Mouse (Mus musculus) midbrain, embryonic 12.5 days (tissue): ENCODE results near the gene Acot7. TPM values are rescaled to one million over a fixed set of nuclear protein-coding genes. Genes with fewer than 3 reads are reported as not detected.

Source experiments
- ATAC-seq: fragments of 200-750 bp; cut with Nextera tagmentation; 2 replicates; pipeline ENCODE4 v1.8.0; 2017; ENCODE audit warnings: low read depth, moderate TSS enrichment, moderate library complexity; ENCODE audit not compliant: low FRiP score
- H3K27ac ChIP-seq: fragments of 300-500 bp; sonication (generic); replicated peaks from 2 replicates; pipeline ENCODE4 v1.5.1; 2016; ENCODE audit warnings: mild to moderate bottlenecking
- H3K27me3 ChIP-seq: fragments of 300-500 bp; sonication (generic); 2 replicates; pipeline ENCODE4 v1.6.1; 2016; ENCODE audit warnings: mild to moderate bottlenecking
- H3K36me3 ChIP-seq: fragments of 300-500 bp; sonication (generic); 2 replicates; pipeline ENCODE4 v1.6.1; 2016
- H3K4me1 ChIP-seq: fragments of 300-500 bp; sonication (generic); 2 replicates; pipeline ENCODE4 v1.6.1; 2016
- H3K4me2 ChIP-seq: fragments of 300-500 bp; sonication (generic); replicated peaks from 2 replicates; pipeline ENCODE4 v1.6.1; 2016; ENCODE audit warnings: mild to moderate bottlenecking, moderate library complexity
- H3K4me3 ChIP-seq: fragments of 300-500 bp; sonication (generic); 2 replicates; pipeline ENCODE4 v1.5.1; 2016; ENCODE audit warnings: mild to moderate bottlenecking
- H3K9ac ChIP-seq: fragments of 300-500 bp; sonication (generic); replicated peaks from 2 replicates; pipeline ENCODE4 v1.6.1; 2016; ENCODE audit warnings: mild to moderate bottlenecking, moderate library complexity
- H3K9me3 ChIP-seq: fragments of 300-500 bp; sonication (generic); 2 replicates; pipeline ENCODE4 v1.6.1; 2016; ENCODE audit warnings: mild to moderate bottlenecking
- WGBS: fragments of 180-500 bp; shearing (Covaris S2); methylation state at CpG from one replicate; pipeline ENCODE4 v1.1.7; 2016; 5-methylcytosine and 5-hydroxymethylcytosine counted together
- polyA plus RNA-seq: library from polyadenylated mRNA; unstranded; fragments of >200 nt; fragmentation: Nextera tagmentation; extraction: Ambion mirVana; gene quantifications from 2 replicates; pipeline ENCODE4 v1.2.1, GENCODE M21; 2016

Acot7 gene
- polyA plus RNA-seq, 1 experiment from 2014 or later, result 104 TPM

- no peak overlapping the region for H3K4me3 ChIP-seq
- no peak overlapping the region for H3K4me2 ChIP-seq
- no peak overlapping the region for H3K27ac ChIP-seq
- WGBS, result 87% methylated on average over 6 of the region's 6 CpGs
- H3K4me1 ChIP-seq, result no peaks in the 10 kb centered on the region
- H3K9me3 ChIP-seq, result no peaks in the 10 kb centered on the region
- H3K27me3 ChIP-seq, result peaks cover 55% of the 10 kb centered on the region
- no peak for ATAC-seq
- no peak overlapping the region for H3K9ac ChIP-seq
- H3K36me3 ChIP-seq, result no peaks in the 10 kb centered on the region
Observed at GRCm38 (mm10) chr4:152171543-152171942, 6.4 kb upstream of the Acot7 start.

- H3K4me2 ChIP-seq, result no peak overlapping the region
- H3K4me3 ChIP-seq, result no peak overlapping the region
- H3K27me3 ChIP-seq, result peaks cover 60% of the 10 kb centered on the region
- H3K27ac ChIP-seq, result no peak overlapping the region
- no peak overlapping the region for H3K9ac ChIP-seq
- H3K36me3 ChIP-seq, result no peaks in the 10 kb centered on the region
- H3K4me1 ChIP-seq, result no peaks in the 10 kb centered on the region
- under 1% methylated on average over 5 of the region's 5 CpGs for whole genome bisulfite sequencing
- no peak for ATAC-seq
- H3K9me3 ChIP-seq, result no peaks in the 10 kb centered on the region
Observed at GRCm38 (mm10) chr4:152173041-152173440, 4.9 kb upstream of the Acot7 start.

- Histone ChIP-seq H3K27ac (no peak overlapping the region), H3K36me3 (no peaks in the 10 kb centered on the region), H3K4me3 (no peak overlapping the region), H3K27me3 (peaks cover 60% of the 10 kb centered on the region), H3K4me2 (no peak overlapping the region), H3K9ac (no peak overlapping the region), H3K4me1 (peaks cover 5% of the 10 kb centered on the region), H3K9me3 (no peaks in the 10 kb centered on the region)
- WGBS, result 86% methylated on average over 9 of the region's 9 CpGs
- ATAC-seq, result no peak
Observed at GRCm38 (mm10) chr4:152173956-152174355, 4.0 kb upstream of the Acot7 start.

- H3K4me1 ChIP-seq, result peaks cover 12% of the 10 kb centered on the region
- no peak for ATAC-seq
- no peak overlapping the region for H3K4me2 ChIP-seq
- 68% methylated on average over 3 of the region's 3 CpGs for WGBS
- no peak overlapping the region for H3K4me3 ChIP-seq
- no peak overlapping the region for H3K27ac ChIP-seq
- H3K36me3 ChIP-seq, result no peaks in the 10 kb centered on the region
- H3K9me3 ChIP-seq, result no peaks in the 10 kb centered on the region
- H3K9ac ChIP-seq, result no peak overlapping the region
- peaks cover 66% of the 10 kb centered on the region for H3K27me3 ChIP-seq
Observed at GRCm38 (mm10) chr4:152176638-152177037, 1.3 kb upstream of the Acot7 start.

- no peak overlapping the region for H3K27ac ChIP-seq
- H3K4me1 ChIP-seq, result peaks cover 12% of the 10 kb centered on the region
- peak overlapping the region; percentile 63 for H3K4me3 ChIP-seq
- H3K9ac ChIP-seq, result peak overlapping the region; percentile 76
- WGBS, result 66% methylated on average over 6 of the region's 6 CpGs
- H3K27me3 ChIP-seq, result peaks cover 66% of the 10 kb centered on the region
- H3K9me3 ChIP-seq, result no peaks in the 10 kb centered on the region
- ATAC-seq, result no peak
- H3K36me3 ChIP-seq, result no peaks in the 10 kb centered on the region
- peak overlapping the region; percentile 83 for H3K4me2 ChIP-seq
Observed at GRCm38 (mm10) chr4:152177174-152177536, 779 bp upstream of the Acot7 start.

- ATAC-seq, result peak; percentile 78
- peak overlapping the region; percentile 63 for H3K4me3 ChIP-seq
- WGBS, result under 1% methylated on average over 35 of the region's 35 CpGs
- peak overlapping the region; percentile 54 for H3K27ac ChIP-seq
- peaks cover 4% of the 10 kb centered on the region; the same call in 1 of the 2 replicates for H3K36me3 ChIP-seq
- H3K27me3 ChIP-seq, result peaks cover 58% of the 10 kb centered on the region
- no peaks in the 10 kb centered on the region for H3K9me3 ChIP-seq
- H3K9ac ChIP-seq, result peak overlapping the region; percentile 76
- H3K4me1 ChIP-seq, result peaks cover 12% of the 10 kb centered on the region
- H3K4me2 ChIP-seq, result peak overlapping the region; percentile 83
Observed at GRCm38 (mm10) chr4:152178344-152178864, 470 bp downstream of the Acot7 start.

GRCm38 (mm10) chr4:152178916-152179705 is 1.2 kb downstream of the Acot7 start:
- 30% methylated on average over 16 of the region's 16 CpGs for WGBS
- H3K27me3 ChIP-seq, result peaks cover 50% of the 10 kb centered on the region

GRCm38 (mm10) chr4:152179946-152180660 is 2.2 kb downstream of the Acot7 start:
- Histone ChIP-seq H3K9ac (peak overlapping the region; percentile 11; the same call in 1 of the 2 replicates), H3K4me3 (no peak overlapping the region), H3K4me2 (peak overlapping the region; percentile 83), H3K36me3 (peaks cover 4% of the 10 kb centered on the region; the same call in 1 of the 2 replicates), H3K27ac (no peak overlapping the region), H3K4me1 (peaks cover 15% of the 10 kb centered on the region), H3K27me3 (peaks cover 41% of the 10 kb centered on the region), H3K9me3 (no peaks in the 10 kb centered on the region)
- 90% methylated on average over 16 of the region's 16 CpGs for WGBS
- ATAC-seq, result no peak

More at GRCm38 (mm10) chr4:152178916-152179705, 1.2 kb downstream of the Acot7 start:
- H3K4me1 ChIP-seq, result peaks cover 12% of the 10 kb centered on the region
- H3K4me3 ChIP-seq, result peak overlapping the region; percentile 63
- 0 out of 2 replicates have a peak overlapping the region, but pooled peaks have one; percentile 54 for H3K27ac ChIP-seq
- ATAC-seq, result no peak
- H3K9me3 ChIP-seq, result no peaks in the 10 kb centered on the region
- peaks cover 4% of the 10 kb centered on the region; the same call in 1 of the 2 replicates for H3K36me3 ChIP-seq
- peak overlapping the region; percentile 83 for H3K4me2 ChIP-seq
- H3K9ac ChIP-seq, result peak overlapping the region; percentile 76

- Histone ChIP-seq H3K9ac (no peak overlapping the region), H3K4me2 (no peak overlapping the region), H3K9me3 (no peaks in the 10 kb centered on the region), H3K4me1 (peaks cover 36% of the 10 kb centered on the region), H3K36me3 (peaks cover 4% of the 10 kb centered on the region; the same call in 1 of the 2 replicates), H3K27ac (no peak overlapping the region), H3K4me3 (no peak overlapping the region), H3K27me3 (peaks cover 23% of the 10 kb centered on the region)
- ATAC-seq, result no peak
- WGBS, result 90% methylated on average over 10 of the region's 10 CpGs
Observed at GRCm38 (mm10) chr4:152182205-152182604, 4.3 kb downstream of the Acot7 start.

- Histone ChIP-seq H3K9me3 (no peaks in the 10 kb centered on the region), H3K36me3 (peaks cover 4% of the 10 kb centered on the region; the same call in 1 of the 2 replicates), H3K4me3 (no peak overlapping the region), H3K9ac (no peak overlapping the region), H3K27ac (no peak overlapping the region), H3K27me3 (peaks cover 16% of the 10 kb centered on the region), H3K4me1 (peaks cover 26% of the 10 kb centered on the region), H3K4me2 (no peak overlapping the region)
- WGBS, result 71% methylated on average over 7 of the region's 7 CpGs
- no peak for ATAC-seq
Observed at GRCm38 (mm10) chr4:152184353-152185035, 6.6 kb downstream of the Acot7 start.

GRCm38 (mm10) chr4:152185137-152185509 is 7.2 kb downstream of the Acot7 start:
- Histone ChIP-seq H3K27ac (peak overlapping the region; percentile 58), H3K9me3 (no peaks in the 10 kb centered on the region), H3K4me3 (no peak overlapping the region)

More at GRCm38 (mm10) chr4:152185137-152185509, 7.2 kb downstream of the Acot7 start:
- ATAC-seq, result peak; percentile 48
- Histone ChIP-seq H3K27me3 (peaks cover 10% of the 10 kb centered on the region; the same call in 1 of the 2 replicates), H3K4me1 (peaks cover 29% of the 10 kb centered on the region), H3K4me2 (peak overlapping the region; percentile 39), H3K36me3 (peaks cover 4% of the 10 kb centered on the region; the same call in 1 of the 2 replicates), H3K9ac (peak overlapping the region; percentile 24; the same call in 1 of the 2 replicates)
- 3% methylated on average over 3 of the region's 3 CpGs for WGBS
